Mouse (Mus musculus) embryo, embryonic 11.5 days (tissue): ENCODE data around the gene Glt6d1.
"Not testable (repeated sequence)": the region's sequence is repeated elsewhere in the genome, so short reads cannot be mapped to it uniquely, and the experiment has no call there.

Experiments used
- DNase-seq: peaks from one replicate; pipeline ENCODE4 v3.0.0-alpha.2; 2012; ENCODE audit warnings: low read depth, low spot score

Gene Glt6d1

DNA sequence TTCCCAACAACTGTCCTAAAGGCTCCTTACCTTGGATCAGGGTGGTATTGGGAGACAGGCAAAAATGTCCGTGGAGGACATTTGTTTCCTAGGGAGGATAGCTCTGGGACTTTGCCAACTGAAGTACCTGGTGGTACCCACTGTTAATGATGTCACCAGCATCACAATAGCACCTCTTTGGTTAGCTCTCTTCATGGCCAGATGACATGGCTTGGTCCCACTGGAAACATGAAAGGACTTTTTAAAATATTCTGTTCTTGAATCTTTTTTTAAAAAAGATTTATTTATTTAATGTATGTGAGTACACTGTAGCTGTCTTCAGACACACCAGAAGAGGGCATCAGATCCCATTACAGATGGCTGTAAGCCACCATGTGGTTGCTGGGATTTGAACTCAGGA is at the start of gene Glt6d1:
Glt6d1 (minus strand) TSS at position 101 of the 400 bp plus-strand sequence.
- not testable (repeated sequence) for DNase-seq

DNA sequence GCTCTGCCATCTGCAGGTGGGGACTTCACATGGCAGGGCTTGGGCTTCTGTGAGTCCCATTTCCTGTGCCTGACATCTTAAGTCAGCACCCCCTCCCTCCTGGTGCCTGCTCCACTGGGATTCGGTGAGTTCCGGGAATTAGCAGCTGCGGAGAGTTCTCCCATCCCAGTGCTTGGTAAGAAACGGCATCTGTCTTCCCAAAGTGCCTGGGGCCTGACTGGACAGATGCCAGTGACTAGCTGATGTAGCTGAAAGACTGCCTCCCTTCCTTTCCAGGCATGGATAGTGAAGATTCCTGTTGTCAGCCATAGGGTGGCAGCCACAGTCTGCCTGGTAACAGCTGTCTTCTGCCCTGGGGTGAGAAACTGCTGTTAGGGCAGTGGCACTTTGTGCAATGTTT is 49.8 kb upstream of the Glt6d1 start:
- no peak for DNase-seq

DNA sequence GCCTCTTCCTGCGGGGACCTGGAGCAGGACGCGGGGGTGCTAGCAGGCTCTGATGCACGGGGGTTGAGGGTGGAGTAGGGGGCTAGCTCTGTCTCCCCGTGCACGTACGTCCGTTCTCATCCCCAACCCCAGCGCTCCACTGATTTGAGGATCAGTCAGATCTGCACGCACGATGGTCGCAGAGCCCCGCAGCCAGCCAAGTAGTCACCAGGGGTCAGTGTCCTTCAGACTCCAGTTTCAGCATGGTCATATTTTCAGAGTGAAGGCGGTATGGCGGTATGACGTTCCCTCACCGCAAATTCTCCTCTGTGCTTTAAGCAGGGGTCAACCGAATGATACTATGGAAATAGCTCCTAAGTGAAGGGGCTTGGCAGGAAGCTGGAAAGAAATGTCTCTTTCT is 48.6 kb upstream of the Glt6d1 start:
- no peak for DNase-seq

DNA sequence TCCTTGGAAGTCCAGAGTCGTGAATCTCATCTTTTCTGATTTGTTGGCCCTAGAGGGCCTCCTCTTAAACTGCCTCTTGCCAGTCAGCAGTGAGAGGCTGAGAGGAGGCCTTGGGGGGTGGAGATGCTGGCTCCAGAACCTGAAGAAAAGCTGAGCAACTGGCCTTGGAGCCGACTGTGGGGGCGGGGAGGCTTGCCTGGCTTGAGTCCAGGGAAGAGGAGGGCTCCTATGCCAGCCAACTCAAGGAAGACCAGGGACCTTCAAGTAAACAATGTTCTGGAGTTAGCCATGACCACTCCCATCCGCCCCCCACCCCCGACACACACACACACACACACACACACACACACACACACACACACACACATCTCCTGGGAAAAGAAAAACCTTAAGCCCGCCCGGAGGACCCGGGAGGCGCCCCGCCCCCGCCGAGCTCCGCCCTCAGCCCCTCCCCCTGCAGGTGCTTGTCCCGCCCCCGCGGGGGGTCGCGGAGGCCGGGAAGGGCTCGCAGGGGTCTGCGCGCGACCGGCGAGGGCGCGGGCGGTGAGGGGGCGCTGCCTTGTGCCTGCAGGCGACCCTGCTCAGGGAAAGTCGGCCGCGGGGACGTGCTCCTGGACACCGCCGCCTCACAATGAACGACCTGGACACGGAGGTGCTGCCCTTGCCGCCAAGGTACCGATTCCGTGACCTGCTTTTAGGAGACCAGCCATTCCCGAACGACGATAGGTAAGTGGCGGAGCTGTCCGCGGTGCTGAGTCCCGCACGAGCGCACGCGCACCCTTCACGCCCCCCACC is 47.9 kb upstream of the Glt6d1 start, which contains the start of gene Kcnt1:
Kcnt1 (plus strand) TSS at position 398 of the 795 bp plus-strand sequence.
- DNase-seq: no peak

DNA sequence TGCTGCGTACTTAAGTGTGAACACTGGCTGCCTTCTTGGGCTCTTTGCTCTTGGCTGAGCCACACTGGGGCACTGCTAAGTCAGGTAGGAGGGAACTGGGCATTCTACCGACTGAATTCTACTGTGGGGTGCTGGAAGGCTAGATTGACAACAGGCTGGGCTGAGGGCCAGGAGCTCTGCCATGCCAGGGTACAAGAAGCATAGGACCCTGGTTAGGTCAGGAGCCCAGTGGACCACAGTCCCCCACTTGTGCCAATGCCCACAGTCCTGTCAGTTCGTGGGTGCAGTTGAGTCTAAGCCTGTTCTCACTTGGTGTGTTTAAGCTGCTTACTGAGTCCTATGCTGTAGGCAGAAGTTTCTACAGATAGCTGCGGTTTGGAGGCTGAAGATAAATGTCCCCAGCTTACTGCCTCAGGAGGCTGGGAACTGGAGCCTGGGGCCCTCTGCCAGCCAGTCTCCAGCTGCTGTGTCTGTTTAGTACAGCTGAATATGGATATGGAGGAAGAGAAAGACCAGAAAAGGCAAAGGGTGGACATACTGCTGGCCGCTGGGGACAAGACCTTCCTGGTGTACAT is 47.1 kb upstream of the Glt6d1 start:
- no peak for DNase-seq

DNA sequence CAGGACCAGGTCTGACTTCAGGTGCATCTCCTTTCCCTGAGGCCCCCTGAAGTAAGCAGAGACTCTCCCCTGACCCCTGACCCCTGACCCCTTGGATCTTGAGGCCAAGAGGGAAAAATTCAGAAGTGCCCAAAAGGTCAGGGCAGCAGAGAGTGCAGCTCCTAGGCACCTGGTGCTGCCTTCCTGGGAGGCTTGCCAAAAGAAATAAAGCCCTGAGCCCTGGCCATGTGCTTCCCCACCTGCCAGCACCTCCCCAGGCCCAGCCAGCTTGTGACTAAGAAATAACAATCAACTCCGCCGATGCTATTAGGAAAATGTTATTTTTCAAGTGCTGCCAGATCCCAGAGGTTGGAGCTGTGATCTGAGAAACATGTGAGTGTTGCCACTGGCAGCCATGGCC is 46.4 kb upstream of the Glt6d1 start:
- DNase-seq: no peak

DNA sequence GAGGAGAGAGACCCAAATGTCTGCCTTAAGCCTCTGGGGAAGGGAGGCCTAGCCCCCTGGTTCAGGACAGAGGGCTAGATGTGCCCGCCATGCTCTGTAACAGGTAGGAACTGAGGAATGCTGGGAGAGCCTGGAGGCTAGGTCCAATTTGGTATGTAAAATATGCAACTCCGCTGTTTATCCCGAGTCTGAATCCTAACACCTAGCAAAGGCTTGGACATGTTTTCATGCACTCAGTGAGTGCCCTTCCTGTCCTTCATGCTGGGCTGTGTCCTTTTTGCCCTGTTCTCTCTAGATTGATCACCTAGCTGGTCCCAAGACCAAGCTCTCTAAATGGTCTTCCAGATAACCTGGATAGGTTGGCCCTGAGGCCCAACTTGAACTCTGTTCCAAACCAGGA is 44.2 kb upstream of the Glt6d1 start:
- DNase-seq: no peak

DNA sequence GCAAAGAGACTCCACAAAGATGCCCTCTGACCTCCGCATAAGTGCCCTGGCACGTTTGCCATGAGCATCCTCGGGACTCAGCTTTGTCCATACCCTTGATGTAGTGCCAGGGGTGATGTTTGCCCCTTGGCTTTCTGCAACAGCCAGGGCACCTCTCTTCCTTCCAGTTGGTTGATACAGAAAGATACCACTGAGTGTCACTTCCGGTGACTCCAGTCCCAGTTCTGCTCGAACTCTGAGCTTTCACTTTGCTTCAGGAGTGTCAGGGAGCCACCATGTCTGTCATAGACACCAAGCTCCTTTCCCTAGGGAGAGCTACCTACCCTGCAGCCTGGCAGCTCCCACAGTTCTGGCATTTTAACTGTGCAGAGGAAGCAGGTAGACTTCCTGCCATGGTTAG is 38.4 kb upstream of the Glt6d1 start:
- no peak for DNase-seq

DNA sequence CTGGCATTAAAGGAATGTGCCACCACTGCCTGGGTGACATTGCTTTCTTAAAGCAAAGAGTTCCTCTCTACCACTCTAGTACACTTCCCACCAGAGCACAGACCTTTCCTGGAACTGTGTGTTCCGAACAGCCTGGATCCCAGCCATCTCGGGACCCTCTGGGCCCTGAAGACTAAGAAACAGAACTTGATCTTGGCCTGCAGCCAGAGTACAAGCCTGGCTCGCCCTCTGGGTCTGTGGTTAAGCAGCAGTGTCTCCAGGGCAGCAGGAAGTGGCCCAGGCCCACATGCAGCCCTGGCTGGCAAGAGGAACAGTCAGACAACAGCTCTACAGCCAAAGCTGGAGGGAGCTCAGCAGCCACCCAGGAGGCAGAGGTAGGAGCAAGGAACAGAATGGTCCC is 37.0 kb upstream of the Glt6d1 start:
- DNase-seq: no peak

DNA sequence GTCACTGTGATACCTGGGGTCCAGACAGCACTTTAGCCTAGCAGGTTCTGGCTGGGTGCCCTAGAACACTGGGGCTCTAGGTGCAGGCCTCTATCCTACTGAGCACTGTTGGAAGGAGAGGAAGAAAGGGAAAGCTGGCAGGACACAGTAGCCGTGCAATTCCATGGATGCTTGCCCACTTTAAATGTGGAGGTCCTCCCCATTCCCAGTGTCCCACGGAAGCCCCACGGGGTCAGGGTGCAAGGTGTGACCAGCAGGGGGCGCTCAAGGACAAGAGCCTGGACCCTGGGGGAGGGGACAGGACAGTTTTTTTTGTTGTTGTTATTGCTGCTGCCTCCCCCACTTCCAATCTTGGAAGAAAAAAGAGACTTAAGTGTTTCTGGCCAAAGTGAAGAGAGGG is 34.7 kb upstream of the Glt6d1 start:
- DNase-seq: no peak

DNA sequence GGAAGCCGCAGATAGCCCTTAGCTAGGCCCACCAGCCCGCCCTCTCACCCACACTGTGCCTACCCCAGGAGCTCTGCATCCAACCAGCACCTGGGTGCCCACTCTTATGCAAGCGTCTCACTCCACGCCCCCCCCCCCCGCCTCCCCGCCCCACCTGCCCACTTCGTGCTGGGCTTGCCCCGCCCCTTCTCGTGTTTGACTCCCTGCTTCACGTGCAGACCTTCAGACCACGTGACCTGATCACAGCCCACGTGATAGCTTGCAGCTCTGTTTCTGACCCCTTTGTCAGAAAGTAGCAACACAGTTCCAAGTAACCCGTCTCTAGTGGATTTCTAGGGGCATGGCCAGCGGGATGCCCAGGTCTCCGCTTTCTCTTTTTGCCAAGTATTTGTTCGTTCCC is 31.6 kb upstream of the Glt6d1 start, which contains the start of gene Sohlh1:
Sohlh1 (minus strand) TSS at position 23 of the 400 bp plus-strand sequence.
- DNase-seq: no peak

DNA sequence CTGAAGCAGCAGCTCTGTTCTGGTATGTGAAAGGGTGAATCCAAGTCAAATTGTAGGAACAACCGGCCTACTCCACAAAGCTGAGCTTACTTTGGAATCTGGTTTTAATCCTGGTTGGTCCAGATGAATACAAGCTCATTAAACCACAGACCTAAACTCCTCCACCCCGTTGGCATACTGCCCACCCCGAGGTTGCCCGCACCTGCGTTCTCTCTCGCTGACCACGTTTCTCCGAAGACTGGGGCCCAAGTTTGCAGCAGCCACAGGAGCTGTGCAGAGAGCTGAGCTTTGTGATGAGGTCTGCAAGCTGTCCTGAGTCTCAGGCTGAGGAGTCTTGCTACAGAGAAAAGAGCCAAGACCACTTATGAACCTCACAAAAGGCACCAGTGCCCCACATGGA is 30.9 kb upstream of the Glt6d1 start:
- DNase-seq: no peak

DNA sequence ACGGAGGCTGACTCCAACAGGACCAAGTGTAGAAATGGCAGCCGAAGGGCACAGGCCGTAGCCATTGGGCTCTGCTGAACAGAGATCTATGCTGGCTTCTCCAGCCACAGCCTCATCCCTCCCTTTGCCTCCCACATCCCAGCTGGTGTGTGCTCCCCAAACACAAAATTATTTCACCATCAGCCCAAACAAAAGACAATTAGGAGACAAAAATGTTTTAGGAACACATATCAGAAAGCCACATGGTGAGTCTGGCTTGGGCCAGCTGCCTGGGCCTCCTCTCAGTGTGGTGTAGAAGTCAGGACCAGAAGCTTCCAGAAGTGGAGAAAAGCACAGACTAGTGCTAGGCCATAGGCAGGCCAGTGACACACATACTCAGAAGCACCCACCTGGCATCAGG is 28.4 kb upstream of the Glt6d1 start:
- no peak for DNase-seq

DNA sequence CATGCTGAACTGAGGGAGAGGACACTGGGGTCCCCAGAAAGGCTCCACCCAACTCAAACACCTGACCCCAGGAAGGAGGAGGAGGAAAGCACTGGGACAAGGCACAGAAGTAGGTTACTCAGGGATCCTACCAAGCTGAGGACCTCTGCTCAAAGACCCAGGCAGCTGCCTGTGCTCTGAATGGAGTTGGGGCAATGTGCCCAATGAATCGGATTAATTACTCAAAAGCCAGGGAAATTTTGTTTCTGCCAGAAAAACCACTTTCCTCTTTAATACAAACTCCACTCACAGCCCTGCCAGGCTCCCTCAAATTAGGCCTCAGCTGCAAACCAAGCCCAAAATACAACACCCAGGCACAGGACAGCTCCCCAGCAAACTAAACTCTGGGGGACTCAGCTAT is 27.1 kb upstream of the Glt6d1 start:
- no peak for DNase-seq

DNA sequence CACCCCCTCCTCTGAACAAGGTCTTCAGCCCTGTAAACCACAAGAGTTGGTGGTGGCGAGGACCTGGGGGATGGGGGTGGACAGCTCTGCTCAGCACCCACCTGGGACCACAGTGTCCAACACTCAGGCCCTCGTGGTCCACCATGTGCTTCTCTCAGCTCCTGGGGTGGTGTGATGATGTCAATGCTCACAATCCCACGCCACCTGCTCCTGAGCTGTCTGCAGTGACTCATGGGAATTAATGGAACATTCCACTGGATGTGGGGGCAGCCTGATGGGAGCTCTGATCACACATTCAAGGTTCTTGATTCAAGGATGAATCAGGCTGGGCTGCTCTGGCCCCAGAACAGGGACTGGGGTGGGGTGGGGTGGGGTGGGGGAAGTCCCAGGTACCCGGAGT is 26.5 kb upstream of the Glt6d1 start:
- no peak for DNase-seq

DNA sequence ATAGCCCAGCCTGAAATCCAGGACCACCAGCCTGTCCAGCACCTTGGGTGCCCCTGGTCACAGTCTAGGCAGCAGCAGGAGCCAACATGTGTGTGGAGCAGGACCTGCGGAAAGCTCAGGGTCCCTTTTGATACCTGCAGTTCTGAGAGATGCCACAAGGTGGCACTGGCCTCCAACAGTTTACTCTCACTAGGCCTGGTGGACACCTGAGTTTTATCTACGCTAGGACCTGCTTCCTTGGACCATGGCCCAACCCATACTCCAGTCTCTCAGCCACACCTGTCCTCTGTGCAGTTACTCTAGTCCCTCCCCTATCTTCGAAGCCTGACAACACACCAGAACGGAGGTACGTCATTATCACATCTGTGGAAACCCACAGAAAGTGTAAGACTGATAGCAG is 20.6 kb upstream of the Glt6d1 start:
- DNase-seq: peak; percentile 61

DNA sequence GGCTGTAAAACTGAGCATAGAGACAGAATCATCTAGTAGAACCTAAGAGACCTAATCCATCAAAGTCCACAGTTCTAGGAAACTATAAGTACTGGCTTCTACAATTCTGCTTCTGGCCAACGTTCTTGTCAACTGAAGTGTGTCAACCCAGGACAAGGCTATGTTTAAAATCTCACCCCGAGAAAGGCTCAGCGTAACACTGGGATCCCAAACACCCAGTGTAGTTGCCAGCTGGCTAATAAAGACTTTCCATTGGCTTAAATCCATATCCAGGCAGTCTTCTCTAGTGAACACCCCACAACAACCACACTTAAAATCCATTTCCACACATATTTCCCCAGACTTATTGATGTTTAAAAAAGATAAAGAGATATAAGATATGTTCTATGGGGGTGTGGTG is 15.1 kb upstream of the Glt6d1 start:
- DNase-seq: no peak

DNA sequence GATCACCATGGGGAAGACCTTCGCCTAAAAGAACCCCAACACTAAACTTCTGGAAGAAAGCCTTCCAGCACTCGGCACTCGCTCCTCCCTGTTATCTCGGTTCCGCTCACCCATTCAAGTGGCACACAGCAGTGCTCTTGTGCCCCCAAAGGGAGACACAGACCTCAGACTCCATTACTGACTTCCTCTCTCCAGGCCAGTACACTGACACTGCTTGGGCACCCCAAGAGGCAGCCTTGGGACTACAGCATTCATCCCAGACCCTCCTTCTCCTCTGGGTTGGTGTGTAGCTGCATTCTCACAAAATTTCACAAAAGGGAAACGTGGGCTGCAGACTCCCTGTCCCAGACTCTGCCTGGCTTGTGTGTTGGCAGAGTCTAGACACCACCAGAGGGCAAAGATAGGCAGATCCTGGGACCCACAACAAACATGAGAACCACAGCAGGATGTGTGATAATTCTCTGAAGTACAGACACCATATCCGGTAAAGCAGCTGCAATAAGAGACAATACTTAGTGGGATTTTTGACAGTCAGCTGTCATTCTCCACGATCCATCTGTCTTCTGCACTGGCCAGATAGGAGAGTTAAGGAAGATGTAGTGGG is 12.8 kb upstream of the Glt6d1 start:
- DNase-seq: no peak

DNA sequence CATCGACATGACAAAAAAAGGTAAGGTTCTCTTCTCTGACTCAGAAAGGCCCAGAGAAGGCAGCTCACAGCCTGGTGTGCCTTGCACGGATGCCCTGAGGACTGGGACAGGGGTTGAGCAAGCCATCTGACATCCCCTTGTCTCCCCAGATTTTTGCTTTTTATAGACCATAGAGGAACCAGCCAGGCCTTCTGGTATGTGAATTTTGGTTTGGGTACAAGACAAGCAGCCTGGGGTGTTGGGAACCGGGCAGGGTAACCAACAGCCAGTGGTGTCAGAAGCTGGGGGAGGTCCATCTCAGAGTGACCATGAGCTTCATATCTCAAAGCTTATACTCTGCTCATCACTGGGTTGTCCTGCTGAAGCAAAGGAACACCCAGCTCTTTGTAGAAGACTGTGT is 9.1 kb upstream of the Glt6d1 start:
- no peak for DNase-seq

DNA sequence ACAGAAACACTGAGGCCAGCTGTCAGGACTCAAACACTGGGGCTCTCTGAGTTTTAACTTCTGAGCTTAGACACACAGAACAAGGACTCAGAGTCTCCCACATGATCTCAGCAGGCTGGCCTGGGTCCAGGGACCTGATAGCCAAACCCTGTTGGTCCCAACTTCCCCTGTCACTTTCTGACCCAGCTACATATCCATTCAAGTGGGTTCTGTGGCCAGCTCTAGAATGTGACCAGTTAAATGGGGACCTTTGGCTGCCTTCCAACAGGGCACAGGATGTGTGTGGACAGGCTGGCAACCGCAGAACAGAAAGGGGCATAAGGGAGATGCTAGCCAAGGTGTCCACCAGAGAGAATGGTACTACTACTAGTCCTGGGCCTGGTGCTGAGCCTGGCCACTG is 7.2 kb upstream of the Glt6d1 start, which contains the start of gene Lcn9:
Lcn9 (plus strand) TSS at position 348 of the 400 bp plus-strand sequence.
- DNase-seq: no peak

DNA sequence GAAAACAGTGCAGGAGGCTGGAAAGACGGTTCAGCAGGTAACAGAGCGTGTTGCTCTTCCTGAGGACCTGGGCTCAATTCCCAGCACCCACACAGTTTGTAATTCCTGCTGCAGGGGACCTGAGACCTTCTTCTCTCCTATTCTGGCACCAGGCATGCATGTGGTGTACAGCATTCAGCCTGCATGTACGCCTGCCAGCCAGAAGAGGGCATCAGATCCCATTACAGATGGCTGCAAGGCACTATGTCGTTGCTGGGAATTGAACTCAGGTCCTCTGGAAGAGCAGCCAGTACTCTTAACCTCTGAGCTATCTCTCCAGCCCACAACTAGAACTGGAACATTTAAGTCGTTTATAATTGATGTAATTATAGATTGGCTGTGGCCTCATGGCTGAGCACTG is 2.3 kb downstream of the Glt6d1 start:
- DNase-seq: no peak

DNA sequence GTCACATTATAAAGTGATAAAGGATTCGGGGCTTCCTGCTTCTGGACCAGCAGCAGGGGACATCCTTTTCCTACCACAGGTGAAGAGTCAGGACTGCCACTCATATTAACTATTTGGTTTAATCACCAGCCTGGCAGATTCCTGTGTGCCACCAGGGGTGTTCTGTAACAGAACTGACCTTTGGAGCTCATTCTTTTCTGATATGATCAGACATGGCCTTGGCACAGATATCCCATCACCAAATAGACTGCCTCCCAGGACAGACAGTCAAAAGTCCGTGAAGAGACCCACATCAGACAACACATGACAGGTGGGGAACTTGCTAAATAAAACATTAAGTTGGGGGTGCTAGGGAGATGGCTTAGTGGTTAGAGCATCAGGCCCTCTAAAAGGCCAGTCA is 3.9 kb downstream of the Glt6d1 start:
- DNase-seq: no peak

DNA sequence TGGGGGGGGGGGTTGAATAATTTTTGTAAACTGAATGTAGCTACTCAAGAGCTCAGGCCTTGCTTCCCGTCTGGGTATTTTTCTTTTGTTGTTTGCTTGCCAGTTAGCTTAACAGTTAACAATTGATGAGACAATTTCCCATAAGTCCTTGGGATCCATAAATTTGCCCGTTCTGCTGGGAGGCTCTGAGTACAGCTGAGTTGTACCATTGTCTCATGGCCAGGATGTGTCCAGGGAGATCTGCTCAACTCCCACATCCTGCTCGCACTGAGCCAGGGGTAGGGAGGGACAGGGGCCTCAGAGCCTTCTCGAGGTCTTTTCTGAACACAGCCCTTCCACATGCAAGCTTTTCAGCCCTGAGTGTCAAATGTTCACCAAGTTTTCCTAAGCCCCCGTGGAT is 17.6 kb downstream of the Glt6d1 start:
- no peak for DNase-seq
